Comparison of ENCODE assay signal across 8 mouse cellular contexts in the genomic region with DNA sequence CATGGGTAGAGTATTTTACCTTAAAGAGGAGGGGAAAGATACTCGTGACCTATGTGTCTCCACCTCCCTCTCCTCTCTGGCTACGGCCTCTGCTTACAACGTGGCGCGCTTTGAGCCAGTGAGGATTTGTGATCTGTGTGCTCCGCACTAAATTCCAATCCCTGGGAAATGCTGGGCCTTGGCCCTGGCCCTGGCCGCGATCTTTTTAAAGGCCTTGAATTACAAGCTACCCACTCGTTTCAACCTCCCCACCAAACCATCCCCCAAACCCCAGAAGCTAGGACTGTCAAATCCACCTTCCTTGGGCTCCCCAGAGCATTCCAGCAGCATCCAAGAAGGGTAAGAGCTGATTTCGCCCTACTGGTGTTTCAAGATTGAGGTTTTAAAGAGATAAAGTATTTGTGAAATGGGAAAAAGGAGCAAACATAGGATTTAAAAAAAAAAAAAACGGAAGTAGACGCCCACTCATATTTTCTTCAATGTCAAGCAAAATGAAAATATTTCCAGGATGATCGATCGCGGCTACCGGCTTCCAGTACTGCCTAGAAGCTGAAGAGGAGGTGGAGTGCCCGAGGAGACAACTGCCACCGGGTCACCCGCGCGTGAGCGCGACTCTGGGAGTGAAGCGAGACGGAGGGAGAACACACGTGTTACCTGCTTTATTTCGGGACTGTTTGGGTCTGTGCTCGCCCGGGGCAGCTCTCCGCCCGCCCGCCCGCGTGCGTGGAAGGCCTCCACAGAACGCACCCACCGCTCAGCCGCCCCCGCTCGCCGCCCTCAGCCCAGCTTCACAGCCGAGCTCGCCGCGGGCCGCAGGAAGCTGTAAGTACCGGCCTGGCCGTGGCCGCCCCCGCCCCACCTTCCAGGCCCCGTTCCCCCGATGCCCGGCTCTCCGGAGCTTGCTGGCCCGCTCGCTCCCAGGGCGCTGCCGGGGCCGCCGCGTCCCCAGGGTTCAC. TPM values are rescaled to one million over a fixed set of nuclear protein-coding genes. Genes with fewer than 3 reads are reported as not detected.
DNase-seq lines count a peak whose midpoint lies in the region; ATAC-seq lines count a peak whose summit lies in the region.

A gene (plus strand): TSS at position 96 of the 956 bp plus-strand sequence.

- H3K36me3 ChIP-seq in lung, embryonic 15.5 days: no peaks in the 10 kb centered on the region
- H3K36me3 ChIP-seq in embryonic facial prominence, embryonic 15.5 days: no peaks in the 10 kb centered on the region
- H3K36me3 ChIP-seq in midbrain, embryonic 14.5 days (ENCODE audit: control insufficient read depth, insufficient read depth, low read length): no peaks in the 10 kb centered on the region

- no peak for DNase-seq in lung, postnatal 36 days
- DNase-seq in layer of hippocampus, adult 8-10 months (ENCODE audit: low spot score in 2 of 2): peak; percentile 63 to 65
- peak; percentile 61 for DNase-seq in midbrain, embryonic 14.5 days
- no peak for DNase-seq in urinary bladder, postnatal 25 days (ENCODE audit: low spot score)
- no peak for DNase-seq in heart, postnatal 14 days

- H3K4me2 ChIP-seq in lung, embryonic 15.5 days: peak within 1 kb of the TSS; percentile 55
- peak within 1 kb of the TSS; percentile 49 for H3K4me2 ChIP-seq in embryonic facial prominence, embryonic 15.5 days (replicated peaks)
- peak within 1 kb of the TSS; percentile 44 for H3K4me2 ChIP-seq in midbrain, embryonic 14.5 days (ENCODE audit: low read length)

- peak; percentile 56; the same call in 1 of the 2 replicates for ATAC-seq in lung, embryonic 15.5 days (ENCODE audit: borderline replicate concordance, extremely low read depth, low FRiP score, low TSS enrichment)
- peak; percentile 23; the same call in 1 of the 2 replicates for ATAC-seq in embryonic facial prominence, embryonic 15.5 days (ENCODE audit: insufficient number of reproducible peaks, low FRiP score, low TSS enrichment, low read depth)
- peak; percentile 12; the same call in 1 of the 2 replicates for ATAC-seq in midbrain, embryonic 14.5 days (ENCODE audit: low FRiP score, low TSS enrichment)
- no peak for ATAC-seq in monocyte, adult 5-6 weeks (replicated peaks; ENCODE audit: insufficient number of reproducible peaks, low FRiP score, low TSS enrichment, poor library complexity, severe bottlenecking)

- no peak within 1 kb of the TSS for H3K27ac ChIP-seq in lung, embryonic 15.5 days
- no peak within 1 kb of the TSS for H3K27ac ChIP-seq in embryonic facial prominence, embryonic 15.5 days (replicated peaks)
- H3K27ac ChIP-seq in midbrain, embryonic 14.5 days (replicated peaks; ENCODE audit: low read depth, low read length): no peak within 1 kb of the TSS

- H3K4me1 ChIP-seq in lung, embryonic 15.5 days: peaks cover 11% of the 10 kb centered on the region
- H3K4me1 ChIP-seq in embryonic facial prominence, embryonic 15.5 days: peaks cover 20% of the 10 kb centered on the region
- H3K4me1 ChIP-seq in midbrain, embryonic 14.5 days (ENCODE audit: control insufficient read depth, insufficient read depth, low read length): no peaks in the 10 kb centered on the region

- H3K4me3 ChIP-seq in lung, embryonic 15.5 days: peak within 1 kb of the TSS; percentile 35
- peak within 1 kb of the TSS; percentile 40 for H3K4me3 ChIP-seq in embryonic facial prominence, embryonic 15.5 days (replicated peaks)
- H3K4me3 ChIP-seq in midbrain, embryonic 14.5 days (replicated peaks; ENCODE audit: low read depth, low read length): peak within 1 kb of the TSS; percentile 25

- no peak within 1 kb of the TSS for H3K9ac ChIP-seq in lung, embryonic 15.5 days
- H3K9ac ChIP-seq in embryonic facial prominence, embryonic 15.5 days: no peak within 1 kb of the TSS
- H3K9ac ChIP-seq in midbrain, embryonic 14.5 days (replicated peaks; ENCODE audit: low read length): no peak within 1 kb of the TSS

- no peaks in the 10 kb centered on the region for H3K9me3 ChIP-seq in lung, embryonic 15.5 days
- H3K9me3 ChIP-seq in embryonic facial prominence, embryonic 15.5 days (replicated peaks): no peaks in the 10 kb centered on the region
- H3K9me3 ChIP-seq in midbrain, embryonic 14.5 days (ENCODE audit: control insufficient read depth, low read length): no peaks in the 10 kb centered on the region

- intact Hi-C loops in heart, postnatal 14 days (cut with DNase I): no loop called here

- 2% methylated on average over 61 of the region's 61 CpGs for WGBS in lung, embryonic 15.5 days
- WGBS in embryonic facial prominence, embryonic 15.5 days: 1% methylated on average over 61 of the region's 61 CpGs
- under 1% methylated on average over 53 of the region's 61 CpGs for WGBS in midbrain, embryonic 14.5 days

- peaks cover 89% of the 10 kb centered on the region for H3K27me3 ChIP-seq in lung, embryonic 15.5 days
- peaks cover 85% of the 10 kb centered on the region for H3K27me3 ChIP-seq in embryonic facial prominence, embryonic 15.5 days
- peaks cover 75% of the 10 kb centered on the region for H3K27me3 ChIP-seq in midbrain, embryonic 14.5 days (ENCODE audit: control insufficient read depth, insufficient read depth, low read length)

RNA-seq across cellular contexts. Expression of the gene that starts here (rescaled TPM):
- 0.14 and 0.26 TPM in 2 replicates for polyA plus RNA-seq in lung, embryonic 15.5 days (2015; fragmentation: Nextera tagmentation; extraction: Ambion mirVana)
- polyA plus RNA-seq in embryonic facial prominence, embryonic 15.5 days (2015; fragmentation: Nextera tagmentation; extraction: Ambion mirVana): 0.71 and 0.89 TPM in 2 replicates
- total RNA-seq in layer of hippocampus, adult 8-10 months (2022): 100 to 1,000 TPM; 124 to 133 (median 128) TPM
- 0.16 and 0.28 TPM in 2 replicates for polyA plus RNA-seq in midbrain, embryonic 14.5 days (2014; fragmentation: Nextera tagmentation; extraction: Ambion mirVana)
- total RNA-seq in monocyte, adult 5-6 weeks (2017): not detected in 3 replicates
- total RNA-seq in heart, postnatal 14 days (2021): not detected

Comparison
In these comparisons a context has a peak if more than half of its experiments do, and no peak if none do; other contexts are left out.
1. RNA of the gene that starts here (total RNA-seq): 124 to 133 TPM in layer of hippocampus, adult 8-10 months; not detected in heart, postnatal 14 days and not detected in monocyte, adult 5-6 weeks; every median in the first group is over 100 times any median in the second.
2. Peak in ATAC-seq, H3K4me3 ChIP-seq and H3K4me2 ChIP-seq in lung, embryonic 15.5 days; RNA of the gene not detected or under 1 TPM.
3. Peak in ATAC-seq, H3K4me3 ChIP-seq and H3K4me2 ChIP-seq in embryonic facial prominence, embryonic 15.5 days; RNA of the gene not detected or under 1 TPM.
4. Peak in DNase-seq, ATAC-seq, H3K4me3 ChIP-seq and H3K4me2 ChIP-seq in midbrain, embryonic 14.5 days; RNA of the gene not detected or under 1 TPM.
5. DNase-seq: peak in layer of hippocampus, adult 8-10 months (2 of 2); none in lung, postnatal 36 days (single experiment), urinary bladder, postnatal 25 days (single experiment) and heart, postnatal 14 days (0 of 2).
6. Peak in every context shown above with its lines, with median percentiles within 50 percentile points of each other: H3K4me2 ChIP-seq and H3K4me3 ChIP-seq.